Mouse (Mus musculus) E14TG2a.4 (cell line): ENCODE measurements around the gene Nek2.

Source experiments
- H3K27me3 ChIP-seq: 2 replicates; pipeline ENCODE4 v1.6.1; 2014; ENCODE audit warnings: low read length, control low read depth; ENCODE audit not compliant: insufficient read depth
- H3K36me3 ChIP-seq: 2 replicates; pipeline ENCODE4 v1.6.1; 2014; ENCODE audit warnings: low read length, control low read depth; ENCODE audit not compliant: insufficient read depth
- H3K4me1 ChIP-seq: replicated peaks from 2 replicates; pipeline ENCODE4 v1.6.1; 2014; ENCODE audit warnings: low read depth, low read length, control low read depth
- H3K4me3 ChIP-seq: replicated peaks from 2 replicates; pipeline ENCODE4 v1.5.1; 2014; ENCODE audit warnings: mild to moderate bottlenecking, low read length
- H3K9me3 ChIP-seq: 2 replicates; pipeline ENCODE4 v1.6.1; 2014; ENCODE audit warnings: low read length, control low read depth
- CTCF ChIP-seq: conservative IDR thresholded peaks from 2 replicates; pipeline ENCODE4 v1.5.1; 2014; ENCODE audit warnings: low read length
- NANOG ChIP-seq: IDR thresholded peaks from 2 replicates; pipeline ENCODE4 v1.6.1; 2014; ENCODE audit warnings: borderline replicate concordance, low read length, mixed read lengths
- POU5F1 ChIP-seq: IDR thresholded peaks from 2 replicates; pipeline ENCODE4 v1.6.1; 2014; ENCODE audit warnings: low read length, borderline replicate concordance

Nek2 gene

DNA sequence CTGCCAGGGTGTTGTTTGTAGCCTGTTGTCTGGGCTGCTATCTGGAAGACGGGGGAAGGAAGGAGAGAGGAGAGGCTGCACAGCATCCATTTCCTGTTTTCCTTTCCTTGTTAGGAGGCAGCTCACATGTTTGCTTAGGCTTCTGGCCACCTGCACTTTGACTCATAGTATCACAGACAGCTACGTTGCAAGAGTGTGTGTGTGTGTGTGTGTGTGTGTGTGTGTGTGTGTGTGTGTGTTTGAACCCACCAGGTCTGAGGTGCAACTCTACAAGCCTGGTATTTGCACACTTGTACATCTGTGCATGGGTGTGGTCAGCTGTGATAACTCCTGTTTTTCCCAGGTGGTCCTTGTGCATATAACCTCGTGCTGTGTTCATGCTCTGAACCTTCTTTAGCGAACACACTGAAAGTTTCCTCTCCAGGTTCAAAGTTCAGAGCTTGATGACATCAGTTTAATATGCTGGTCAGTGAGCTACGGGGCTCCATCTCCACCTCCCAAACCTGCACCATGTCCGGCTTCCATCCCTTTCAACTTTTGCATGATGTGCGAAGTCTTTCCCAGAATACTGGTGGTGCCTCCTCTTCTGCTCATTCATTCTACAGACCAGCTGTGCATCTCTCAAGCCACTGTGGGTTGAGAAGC lies 27.2 kb upstream of the Nek2 start:
- no peaks in the 10 kb centered on the region for H3K36me3 ChIP-seq
- TF ChIP-seq POU5F1, result no peak
- H3K4me1 ChIP-seq, result no peaks in the 10 kb centered on the region
- H3K27me3 ChIP-seq, result no peaks in the 10 kb centered on the region
- peaks cover 32% of the 10 kb centered on the region for H3K9me3 ChIP-seq
- no peak overlapping the region for H3K4me3 ChIP-seq

DNA sequence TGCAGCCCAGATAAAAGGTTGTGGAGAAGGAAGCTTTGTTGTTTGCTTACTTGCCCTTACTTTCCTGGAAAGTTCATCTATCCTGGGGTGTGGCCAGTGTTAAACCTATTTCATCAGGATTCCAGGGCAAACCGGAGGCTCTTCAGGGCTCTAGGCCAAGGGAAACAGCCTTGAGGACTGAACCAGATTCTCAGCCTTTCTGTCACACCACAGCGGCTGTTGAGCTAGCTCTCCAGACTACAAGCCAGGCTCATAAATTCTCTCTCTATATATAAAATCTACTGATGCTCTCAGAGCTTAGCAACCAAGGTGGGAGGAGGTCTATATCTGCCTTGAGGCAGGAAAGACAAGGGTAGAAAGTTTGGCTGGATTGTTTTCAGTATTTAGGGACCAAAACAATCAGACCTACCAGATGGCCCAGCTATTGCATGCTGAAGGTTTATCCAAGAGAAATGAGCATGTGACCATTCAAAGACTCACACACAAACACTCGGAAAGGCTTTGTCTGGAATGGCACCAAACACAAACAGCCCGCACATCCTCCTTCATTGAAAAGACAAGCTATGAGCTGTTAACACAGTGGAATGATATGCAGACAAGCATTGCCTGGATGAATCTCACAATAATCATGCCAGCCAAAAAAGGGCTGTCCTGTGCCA lies 24.9 kb upstream of the Nek2 start:
- H3K4me3 ChIP-seq, result no peak overlapping the region
- no peak for TF ChIP-seq CTCF
- no peak for TF ChIP-seq POU5F1
- no peak for TF ChIP-seq NANOG
- H3K9me3 ChIP-seq, result peaks cover 39% of the 10 kb centered on the region
- no peaks in the 10 kb centered on the region for H3K27me3 ChIP-seq
- H3K36me3 ChIP-seq, result no peaks in the 10 kb centered on the region
- no peaks in the 10 kb centered on the region for H3K4me1 ChIP-seq

DNA sequence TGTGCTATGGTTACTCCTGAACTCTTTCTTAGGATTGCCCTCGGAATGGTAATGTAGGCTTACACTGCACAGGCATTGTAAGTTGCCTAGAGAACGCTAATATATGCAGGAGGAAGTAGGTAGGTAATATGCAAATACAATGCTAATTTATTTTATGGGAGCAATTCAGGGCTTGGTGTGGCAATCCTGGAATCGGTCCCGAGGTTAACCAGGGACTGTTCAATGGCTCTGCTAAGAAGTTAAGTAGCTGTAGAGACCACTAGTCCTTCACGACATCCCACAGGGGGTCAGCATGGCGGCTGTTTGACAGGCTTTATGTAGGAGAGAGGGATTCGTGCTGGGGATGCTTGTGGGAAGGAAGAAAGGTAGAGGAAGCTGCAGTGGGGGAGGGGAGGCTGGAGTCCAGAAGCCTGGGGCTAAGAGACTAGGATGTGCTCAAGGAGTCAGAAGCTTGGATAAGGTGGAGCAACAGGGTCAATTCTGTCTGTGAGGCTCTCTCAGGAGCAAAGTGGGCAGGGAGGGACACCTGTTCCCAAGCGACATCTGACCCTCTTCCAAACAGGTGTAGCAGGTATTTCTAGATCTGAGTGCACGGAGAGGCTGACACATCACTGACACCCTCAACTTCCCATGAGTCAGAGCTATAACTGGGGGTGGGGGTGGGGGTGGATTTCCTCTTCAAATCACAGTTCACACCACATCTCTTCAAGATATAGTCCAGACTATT lies 19.0 kb upstream of the Nek2 start:
- Histone ChIP-seq H3K4me1 (peaks cover 29% of the 10 kb centered on the region), H3K4me3 (no peak overlapping the region), H3K9me3 (peaks cover 32% of the 10 kb centered on the region), H3K27me3 (no peaks in the 10 kb centered on the region), H3K36me3 (no peaks in the 10 kb centered on the region)
- no peak for TF ChIP-seq POU5F1
- no peak for TF ChIP-seq CTCF
- TF ChIP-seq NANOG, result no peak

DNA sequence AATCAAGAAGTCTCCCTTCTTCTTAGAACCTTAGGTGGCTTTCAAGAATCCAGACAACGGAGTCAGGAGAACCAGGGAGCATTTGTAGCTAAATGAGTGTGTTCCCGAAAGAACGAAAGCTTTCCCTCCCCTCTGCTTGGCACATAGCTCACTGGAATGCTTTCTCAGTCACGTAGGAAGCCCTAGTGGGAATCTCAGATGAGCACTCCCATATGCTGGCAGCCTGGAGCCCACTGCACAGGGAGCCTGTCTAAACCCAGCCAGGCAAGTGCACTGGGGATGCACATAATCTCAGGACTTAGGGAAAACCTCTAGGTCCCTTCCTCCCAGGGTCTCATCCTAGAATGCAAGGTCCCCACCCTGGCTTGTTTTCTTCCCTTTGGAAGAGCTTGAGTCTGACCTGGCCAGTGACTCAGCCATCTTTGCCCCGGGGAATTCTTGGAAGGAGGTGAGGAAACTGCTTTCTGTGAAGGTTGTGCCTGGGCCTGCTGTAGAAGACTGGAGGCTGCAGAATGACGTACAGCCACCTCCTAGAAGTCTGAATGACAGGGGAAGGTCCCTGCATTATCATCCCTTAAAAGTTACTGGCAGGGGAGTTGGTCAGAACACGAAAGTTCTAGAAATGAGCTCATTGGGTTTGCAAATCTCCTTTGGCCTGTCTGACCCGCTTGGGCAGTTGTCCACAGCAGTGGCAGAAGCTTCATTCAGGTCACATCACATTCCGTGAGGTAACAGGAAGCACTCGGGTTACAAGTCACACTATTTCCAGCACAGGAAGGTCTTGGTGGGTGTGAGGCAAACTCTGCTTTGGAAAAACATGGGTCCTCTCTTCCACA lies 18.2 kb upstream of the Nek2 start:
- no peak overlapping the region for H3K4me3 ChIP-seq
- H3K27me3 ChIP-seq, result no peaks in the 10 kb centered on the region
- H3K36me3 ChIP-seq, result no peaks in the 10 kb centered on the region
- H3K4me1 ChIP-seq, result peaks cover 33% of the 10 kb centered on the region
- TF ChIP-seq POU5F1 (no peak), CTCF (no peak), NANOG (no peak)
- H3K9me3 ChIP-seq, result peaks cover 25% of the 10 kb centered on the region

DNA sequence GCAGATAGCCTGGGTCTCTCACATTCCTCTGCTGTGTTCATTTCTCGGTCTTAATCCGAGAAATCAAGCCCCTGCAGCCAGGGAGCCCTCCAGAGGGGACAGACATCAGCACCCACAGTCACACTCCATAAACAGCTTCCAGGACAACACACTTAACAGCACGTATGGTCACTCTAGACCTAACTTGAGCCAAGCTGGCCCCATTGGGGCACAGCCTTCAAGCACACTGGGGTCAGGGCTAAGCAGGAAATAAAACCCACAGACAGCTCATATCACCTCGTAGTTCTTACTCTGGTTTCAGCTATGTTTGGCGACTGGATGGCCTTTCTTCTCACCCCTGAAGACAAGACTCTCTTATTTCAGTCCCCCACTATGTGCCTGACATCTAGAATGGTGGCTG lies 16.5 kb upstream of the Nek2 start:
- no peak for TF ChIP-seq NANOG
- TF ChIP-seq POU5F1, result no peak
- TF ChIP-seq CTCF, result no peak
- Histone ChIP-seq H3K27me3 (no peaks in the 10 kb centered on the region), H3K9me3 (peaks cover 13% of the 10 kb centered on the region)

DNA sequence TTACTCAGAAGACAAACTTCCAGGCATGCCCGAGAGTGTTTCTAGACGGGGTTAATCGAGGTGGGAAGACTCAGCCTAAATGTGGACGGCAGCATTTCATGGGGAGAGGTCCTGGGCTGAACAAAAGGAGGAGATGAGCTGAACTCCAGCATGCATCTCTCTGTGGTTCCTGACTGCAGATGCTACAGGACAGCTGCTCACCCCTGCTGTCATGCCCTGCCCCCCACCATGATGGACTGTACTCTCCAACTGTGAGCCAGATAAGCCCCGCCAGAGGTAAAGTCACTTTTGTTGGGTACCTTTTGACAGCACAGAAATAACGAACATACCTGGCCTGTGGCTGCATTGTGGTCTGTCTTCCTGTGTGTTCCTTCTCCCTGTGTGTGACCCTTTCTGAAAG lies 15.5 kb upstream of the Nek2 start:
- TF ChIP-seq NANOG (no peak), POU5F1 (no peak), CTCF (no peak)
- Histone ChIP-seq H3K4me3 (no peak overlapping the region), H3K27me3 (no peaks in the 10 kb centered on the region), H3K36me3 (no peaks in the 10 kb centered on the region), H3K4me1 (peaks cover 33% of the 10 kb centered on the region), H3K9me3 (peaks cover 3% of the 10 kb centered on the region)

More for the DNA sequence above, 16.5 kb upstream of the Nek2 start:
- Histone ChIP-seq H3K4me3 (no peak overlapping the region), H3K36me3 (no peaks in the 10 kb centered on the region), H3K4me1 (peaks cover 33% of the 10 kb centered on the region)

DNA sequence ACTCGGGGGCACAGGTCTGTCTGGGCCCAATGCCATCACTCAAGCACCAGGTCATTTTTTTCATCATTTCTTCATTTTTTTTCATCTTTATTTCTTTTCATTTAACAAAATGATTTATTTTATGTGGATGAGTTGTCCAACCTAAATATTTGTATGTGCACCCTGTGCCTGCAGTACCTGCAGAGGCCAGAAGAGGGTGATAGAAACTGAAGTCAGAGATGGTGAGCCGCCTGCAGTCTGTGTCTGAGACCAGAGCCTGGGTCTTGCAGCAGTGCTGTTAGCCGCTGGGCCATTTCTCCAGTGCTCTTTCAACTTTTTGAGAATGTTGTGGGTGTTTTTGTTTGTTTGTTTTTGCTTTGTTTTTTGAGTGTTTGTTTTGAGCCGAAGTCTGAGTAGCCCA lies 14.5 kb upstream of the Nek2 start:
- H3K36me3 ChIP-seq, result no peaks in the 10 kb centered on the region
- H3K27me3 ChIP-seq, result no peaks in the 10 kb centered on the region
- peaks cover 33% of the 10 kb centered on the region for H3K4me1 ChIP-seq
- TF ChIP-seq POU5F1, result no peak
- no peak for TF ChIP-seq NANOG
- peak; percentile 93 for TF ChIP-seq CTCF
- no peaks in the 10 kb centered on the region for H3K9me3 ChIP-seq
- H3K4me3 ChIP-seq, result no peak overlapping the region

DNA sequence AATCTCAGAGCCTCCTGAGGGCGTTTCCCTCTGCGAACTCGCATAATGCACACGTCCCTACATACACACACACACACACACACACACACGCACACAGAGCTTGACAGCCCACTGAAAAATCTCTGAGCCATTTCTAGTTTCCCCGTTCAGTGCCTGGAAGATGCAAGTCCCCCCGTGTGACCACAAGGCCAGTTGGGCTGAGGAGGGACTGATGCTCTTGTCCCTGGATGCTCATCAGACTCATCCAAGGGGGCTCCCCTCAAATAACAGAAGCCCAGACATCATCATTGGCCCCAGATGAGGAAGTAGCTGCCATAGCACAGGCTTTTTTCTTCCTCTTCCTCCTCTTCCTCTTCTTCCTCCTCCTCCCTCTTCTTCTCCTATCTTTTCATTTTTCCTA lies 13.3 kb upstream of the Nek2 start:
- H3K4me3 ChIP-seq, result no peak overlapping the region
- no peaks in the 10 kb centered on the region for H3K36me3 ChIP-seq

More for the DNA sequence above, 13.3 kb upstream of the Nek2 start:
- no peak for TF ChIP-seq POU5F1
- no peak for TF ChIP-seq NANOG
- no peak for TF ChIP-seq CTCF
- Histone ChIP-seq H3K27me3 (no peaks in the 10 kb centered on the region), H3K4me1 (peaks cover 23% of the 10 kb centered on the region), H3K9me3 (no peaks in the 10 kb centered on the region)
